Mouse (Mus musculus) MEL (cell line): ENCODE results near the gene Fam227b. TPM values are rescaled to one million over a fixed set of nuclear protein-coding genes. Genes with fewer than 3 reads are reported as not detected.

Source experiments
- DNase-seq: peaks from one replicate; pipeline ENCODE4 v3.0.0; 2011; ENCODE audit warnings: low read depth, low spot score
- H3K27ac ChIP-seq: 2 replicates; pipeline ENCODE4 v1.5.1; 2012; ENCODE audit warnings: low read depth, mild to moderate bottlenecking, control low read depth, low read length, moderate library complexity; ENCODE audit not compliant: control insufficient read depth
- H3K27me3 ChIP-seq, 2 experiments: fragments of 150-350 bp in 1 of 2; sonication (generic) in 1 of 2; 2 replicates each; pipeline ENCODE4 v1.6.1; 2012; ENCODE audit warnings: low read length in 2 of 2, mild to moderate bottlenecking in 2 of 2, improper control_type of control experiment in 1 of 2, moderate library complexity in 1 of 2; ENCODE audit not compliant: insufficient read depth in 2 of 2, control insufficient read depth in 1 of 2
- H3K36me3 ChIP-seq, 2 experiments: 2 replicates each; pipeline ENCODE4 v1.6.1; 2012 to 2014; ENCODE audit warnings: low read length in 2 of 2, improper control_type of control experiment in 1 of 2, inconsistent platforms in 1 of 2, mild to moderate bottlenecking in 1 of 2; ENCODE audit not compliant: insufficient read depth in 2 of 2, control insufficient read depth in 1 of 2
- H3K4me1 ChIP-seq, 2 experiments: fragments of 150-350 bp in 1 of 2; sonication (generic) in 1 of 2; 2 replicates each; pipeline ENCODE4 v1.6.1; 2012; ENCODE audit warnings: low read length in 2 of 2, improper control_type of control experiment in 1 of 2, mild to moderate bottlenecking in 1 of 2; ENCODE audit not compliant: insufficient read depth in 2 of 2, control insufficient read depth in 1 of 2
- H3K4me3 ChIP-seq, 2 experiments: fragments of 150-350 bp in 1 of 2; sonication (generic) in 1 of 2; 2 replicates each; pipeline ENCODE4 v1.5.1; 2012; ENCODE audit warnings: low read depth in 2 of 2, low read length in 2 of 2, mild to moderate bottlenecking in 2 of 2, moderate library complexity in 2 of 2, control low read depth in 1 of 2, improper control_type of control experiment in 1 of 2; ENCODE audit not compliant: control insufficient read depth in 1 of 2, insufficient read depth in 1 of 2
- H3K79me2 ChIP-seq: 2 replicates; pipeline ENCODE4 v1.6.1; 2012; ENCODE audit warnings: mild to moderate bottlenecking, low read length, moderate library complexity; ENCODE audit not compliant: control insufficient read depth, poor library complexity, insufficient read depth
- H3K9ac ChIP-seq: 2 replicates; pipeline ENCODE4 v1.6.1; 2012; ENCODE audit warnings: low read depth, mild to moderate bottlenecking, control low read depth, low read length, moderate library complexity; ENCODE audit not compliant: control insufficient read depth, poor library complexity, severe bottlenecking
- H3K9me3 ChIP-seq: fragments of 150-350 bp; sonication (generic); replicated peaks from 2 replicates; pipeline ENCODE4 v1.6.1; 2012; ENCODE audit warnings: mild to moderate bottlenecking, low read length, improper control_type of control experiment, moderate library complexity; ENCODE audit not compliant: insufficient read depth
- CHD1 ChIP-seq: IDR thresholded peaks from 2 replicates; pipeline ENCODE4 v1.6.1; 2012; ENCODE audit warnings: low read depth, mild to moderate bottlenecking, inconsistent platforms, low read length, improper control_type of control experiment
- CHD2 ChIP-seq: IDR thresholded peaks from 2 replicates; pipeline ENCODE4 v1.6.1; 2011; ENCODE audit warnings: low read length, improper control_type of control experiment
- CTCF ChIP-seq, 3 experiments: IDR thresholded peaks in 2 of 3; conservative IDR thresholded peaks in 1 of 3; 2 replicates each; pipeline ENCODE4 v1.5.1; 2011 to 2012; ENCODE audit warnings: low read length in 3 of 3, low read depth in 2 of 3, mild to moderate bottlenecking in 2 of 3, improper control_type of control experiment in 1 of 3, inconsistent platforms in 1 of 3, mixed read lengths in 1 of 3, moderate library complexity in 1 of 3; ENCODE audit not compliant: control insufficient read depth in 1 of 3, insufficient read depth in 1 of 3, poor library complexity in 1 of 3, severe bottlenecking in 1 of 3
- EP300 ChIP-seq, 2 experiments: IDR thresholded peaks; 2 replicates each; pipeline ENCODE4 v1.6.1; 2011; ENCODE audit warnings: improper control_type of control experiment in 2 of 2, low read length in 2 of 2, low read depth in 1 of 2, mild to moderate bottlenecking in 1 of 2
- ETS1 ChIP-seq: IDR thresholded peaks from 2 replicates; pipeline ENCODE4 v1.6.1; 2012; ENCODE audit warnings: low read depth, mild to moderate bottlenecking, inconsistent platforms, low read length, improper control_type of control experiment, moderate library complexity
- GABPA ChIP-seq: IDR thresholded peaks from 2 replicates; pipeline ENCODE4 v1.6.1; 2012; ENCODE audit warnings: low read depth, mild to moderate bottlenecking, inconsistent platforms, low read length, improper control_type of control experiment, moderate library complexity
- GATA1 ChIP-seq: IDR thresholded peaks from 2 replicates; pipeline ENCODE4 v1.6.1; 2011; ENCODE audit warnings: low read depth, low read length, improper control_type of control experiment
- HCFC1 ChIP-seq: IDR thresholded peaks from 2 replicates; pipeline ENCODE4 v1.6.1; 2012; ENCODE audit warnings: low read depth, mild to moderate bottlenecking, inconsistent platforms, low read length, improper control_type of control experiment, moderate library complexity
- KAT2A ChIP-seq: conservative IDR thresholded peaks from 2 replicates; pipeline ENCODE4 v1.6.1; 2012; ENCODE audit warnings: low read depth, low read length, improper control_type of control experiment, inconsistent platforms
- MAX ChIP-seq: IDR thresholded peaks from 2 replicates; pipeline ENCODE4 v1.6.1; 2011; ENCODE audit warnings: low read length, improper control_type of control experiment
- MEF2A ChIP-seq: IDR thresholded peaks from 2 replicates; pipeline ENCODE4 v1.6.1; 2014; ENCODE audit warnings: low read depth, mild to moderate bottlenecking, inconsistent platforms, low read length, improper control_type of control experiment; ENCODE audit not compliant: poor library complexity, insufficient replicate concordance, severe bottlenecking; ENCODE audit errors: extremely low read depth
- MXI1 ChIP-seq: IDR thresholded peaks from 2 replicates; pipeline ENCODE4 v1.6.1; 2011; ENCODE audit warnings: mild to moderate bottlenecking, low read depth, low read length, improper control_type of control experiment
- NELFE ChIP-seq: IDR thresholded peaks from 2 replicates; pipeline ENCODE4 v1.6.1; 2011; ENCODE audit warnings: low read depth, low read length, improper control_type of control experiment
- NRF1 ChIP-seq: IDR thresholded peaks from 2 replicates; pipeline ENCODE4 v1.6.1; 2014; ENCODE audit warnings: low read depth, mild to moderate bottlenecking, inconsistent platforms, low read length, improper control_type of control experiment, moderate library complexity; ENCODE audit not compliant: poor library complexity, insufficient read depth, severe bottlenecking
- POLR2AphosphoS2 ChIP-seq: IDR thresholded peaks from 2 replicates; pipeline ENCODE4 v1.6.1; 2011; ENCODE audit warnings: low read length, improper control_type of control experiment
- SIN3A ChIP-seq: IDR thresholded peaks from 2 replicates; pipeline ENCODE4 v1.6.1; 2012; ENCODE audit warnings: low read length, improper control_type of control experiment, inconsistent platforms
- TBP ChIP-seq: IDR thresholded peaks from 2 replicates; pipeline ENCODE4 v1.8.0; 2011; ENCODE audit warnings: low read depth, low read length, improper control_type of control experiment
- TCF12 ChIP-seq: IDR thresholded peaks from 2 replicates; pipeline ENCODE4 v1.6.1; 2014; ENCODE audit warnings: low read depth, mild to moderate bottlenecking, inconsistent platforms, low read length, improper control_type of control experiment, moderate library complexity
- USF2 ChIP-seq, 2 experiments: IDR thresholded peaks; 2 replicates each; pipeline ENCODE4 v1.6.1; 2011 to 2012; ENCODE audit warnings: improper control_type of control experiment in 2 of 2, low read length in 2 of 2, borderline replicate concordance in 1 of 2, inconsistent platforms in 1 of 2, low read depth in 1 of 2, mild to moderate bottlenecking in 1 of 2; ENCODE audit not compliant: insufficient read depth in 1 of 2
- ZC3H11A ChIP-seq: IDR thresholded peaks from 2 replicates; pipeline ENCODE4 v1.6.1; 2012; ENCODE audit warnings: low read depth, mild to moderate bottlenecking, inconsistent platforms, low read length, improper control_type of control experiment
- ZNF384 ChIP-seq: IDR thresholded peaks from 2 replicates; pipeline ENCODE4 v1.6.1; 2012; ENCODE audit warnings: low read depth, mild to moderate bottlenecking, inconsistent platforms, low read length, improper control_type of control experiment
- polyA plus RNA-seq, 2 experiments: library from polyadenylated mRNA; stranded (reverse) in 1 of 2; unstranded in 1 of 2; fragments of >175 nt in 1 of 2; fragments of >200 nt in 1 of 2; gene quantifications; 2 replicates each; pipeline versions ENCODE4 v1.2.1 to v1.2.4; 2012; ENCODE audit warnings: low replicate concordance in 2 of 2, low read depth in 1 of 2; ENCODE audit not compliant: insufficient read length in 2 of 2, insufficient read depth in 1 of 2, missing spikeins in 1 of 2
- total RNA-seq: library from RNA; depleted of rRNA; stranded (reverse); fragments of 300-350 nt; gene quantifications from 2 replicates; pipeline ENCODE4 v1.2.3, GENCODE M21; 2012

The Fam227b gene
- total and polyA plus RNA-seq, 3 experiments, result not detected

- Histone ChIP-seq H3K9ac (no peak overlapping the region), H3K4me1 (no peaks in the 10 kb centered on the region), H3K36me3 (no peaks in the 10 kb centered on the region), H3K9me3 (no peaks in the 10 kb centered on the region), H3K27me3 (no peaks in the 10 kb centered on the region; a peak in 1 of 4 replicates), H3K27ac (no peak overlapping the region), H3K79me2 (no peaks in the 10 kb centered on the region), H3K4me3 (no peak overlapping the region)
- TF ChIP-seq CHD1 (no peak), HCFC1 (no peak), CTCF (IDR thresholded peaks at IDR 0.05 in 2 of 3, conservative IDR thresholded peaks at IDR 0.05 in 1 of 3; ENCODE audit: control insufficient read depth in 1 of 3, insufficient read depth in 1 of 3, low read depth in 2 of 3, low read length in 3 of 3, poor library complexity in 1 of 3, severe bottlenecking in 1 of 3) (no peak), MXI1 (no peak), KAT2A (no peak), POLR2AphosphoS2 (no peak), NRF1 (no peak), GABPA (no peak), ZNF384 (no peak), EP300 (IDR thresholded peaks at IDR 0.05; ENCODE audit: low read depth in 1 of 2, low read length in 2 of 2) (no peak), ZC3H11A (no peak), TCF12 (no peak), GATA1 (no peak), ETS1 (no peak), NELFE (no peak), MAX (no peak), CHD2 (no peak), SIN3A (no peak), TBP (no peak)
- DNase-seq, result no peak
Measured at GRCm38 (mm10) chr2:125943301-125943700, 208.5 kb downstream of the Fam227b start.

- Histone ChIP-seq H3K36me3 (no peaks in the 10 kb centered on the region), H3K4me1 (no peaks in the 10 kb centered on the region)
- no peak for DNase-seq
Measured at GRCm38 (mm10) chr2:125941111-125941785, 210.6 kb downstream of the Fam227b start.

More at GRCm38 (mm10) chr2:125941111-125941785, 210.6 kb downstream of the Fam227b start:
- Histone ChIP-seq H3K9ac (no peak overlapping the region), H3K27ac (no peak overlapping the region), H3K79me2 (no peaks in the 10 kb centered on the region)
- no peak for TF ChIP-seq USF2 (IDR thresholded peaks at IDR 0.05; ENCODE audit: borderline replicate concordance in 1 of 2, insufficient read depth in 1 of 2, low read depth in 1 of 2, low read length in 2 of 2)
- no peak for TF ChIP-seq MEF2A
- TF ChIP-seq NRF1, result no peak
- TF ChIP-seq, all 39 proteins: peak for 0
- H3K9me3 ChIP-seq, result no peaks in the 10 kb centered on the region
- H3K27me3 ChIP-seq, result no peaks in the 10 kb centered on the region; a peak in 1 of 4 replicates
- no peak overlapping the region for H3K4me3 ChIP-seq
